Mouse (Mus musculus): ENCODE data around the gene Gclm.
"Not testable (repeated sequence)": the region's sequence is repeated elsewhere in the genome, so short reads cannot be mapped to it uniquely, and the experiment has no call there.

The Gclm gene

GRCm38 (mm10) chr3:122245215-122245877, at the start of gene Gclm:
Gclm (plus strand) TSS chr3:122245557.
- peak; percentile 94 for DNase-seq (ENCODE audit: low read depth)

- DNase-seq (ENCODE audit: low read depth) = no peak
Observed at GRCm38 (mm10) chr3:122196621-122197298, 48.6 kb upstream of the Gclm start.

- no peak for DNase-seq (ENCODE audit: low read depth)
Observed at GRCm38 (mm10) chr3:122198532-122198931, 46.8 kb upstream of the Gclm start.

- peak; percentile 93 for DNase-seq (ENCODE audit: low read depth)
Observed at GRCm38 (mm10) chr3:122198966-122199381, 46.4 kb upstream of the Gclm start.

- DNase-seq (ENCODE audit: low read depth) = no peak
Observed at GRCm38 (mm10) chr3:122199600-122199999, 45.8 kb upstream of the Gclm start.

GRCm38 (mm10) chr3:122200017-122200416, 45.3 kb upstream of the Gclm start:
- DNase-seq (ENCODE audit: low read depth) = no peak

GRCm38 (mm10) chr3:122200447-122200846, 44.9 kb upstream of the Gclm start:
- DNase-seq (ENCODE audit: low read depth) = no peak

GRCm38 (mm10) chr3:122202307-122202732, 43.0 kb upstream of the Gclm start:
- peak; percentile 51 for DNase-seq (ENCODE audit: low read depth)

GRCm38 (mm10) chr3:122203675-122204329, 41.6 kb upstream of the Gclm start:
- no peak for DNase-seq (ENCODE audit: low read depth)

- DNase-seq (ENCODE audit: low read depth) = no peak
Observed at GRCm38 (mm10) chr3:122205753-122206152, 39.6 kb upstream of the Gclm start.

GRCm38 (mm10) chr3:122206279-122207070, 38.9 kb upstream of the Gclm start:
- DNase-seq (ENCODE audit: low read depth) = no peak

- DNase-seq (ENCODE audit: low read depth) = no peak
Observed at GRCm38 (mm10) chr3:122207766-122208165, 37.6 kb upstream of the Gclm start.

- peak; percentile 35 for DNase-seq (ENCODE audit: low read depth)
Observed at GRCm38 (mm10) chr3:122208296-122209225, 36.8 kb upstream of the Gclm start.

GRCm38 (mm10) chr3:122209511-122209910, 35.8 kb upstream of the Gclm start:
- no peak for DNase-seq (ENCODE audit: low read depth)

GRCm38 (mm10) chr3:122210434-122210833, 34.9 kb upstream of the Gclm start:
- no peak for DNase-seq (ENCODE audit: low read depth)

- no peak for DNase-seq (ENCODE audit: low read depth)
Observed at GRCm38 (mm10) chr3:122210846-122211245, 34.5 kb upstream of the Gclm start.

GRCm38 (mm10) chr3:122211446-122212125, 33.8 kb upstream of the Gclm start:
- DNase-seq (ENCODE audit: low read depth) = no peak

GRCm38 (mm10) chr3:122221240-122222036, 23.9 kb upstream of the Gclm start:
- DNase-seq (ENCODE audit: low read depth) = no peak

- not testable (repeated sequence) for DNase-seq (ENCODE audit: low read depth)
Observed at GRCm38 (mm10) chr3:122226972-122227371, 18.4 kb upstream of the Gclm start.

- no peak for DNase-seq (ENCODE audit: low read depth)
Observed at GRCm38 (mm10) chr3:122235772-122236171, 9.6 kb upstream of the Gclm start.

All from 416B (cell line).